Mouse (Mus musculus): ENCODE results near the gene Pcyox1. TPM values are rescaled to one million over a fixed set of nuclear protein-coding genes. Genes with fewer than 3 reads are reported as not detected.
"Not testable (repeated sequence)": the region's sequence is repeated elsewhere in the genome, so short reads cannot be mapped to it uniquely, and the experiment has no call there.

Gene Pcyox1
- polyA plus RNA-seq, 1 experiment: 0.46 TPM

- Histone ChIP-seq H3K4me1 (ENCODE audit: control insufficient read depth) (peaks cover 4% of the 10 kb centered on the region), H3K27me3 (ENCODE audit: control insufficient read depth) (no peaks in the 10 kb centered on the region), H3K9me3 (ENCODE audit: control insufficient read depth, low read length) (no peaks in the 10 kb centered on the region), H3K4me3 (replicated peaks) (no peak overlapping the region), H3K36me3 (ENCODE audit: control insufficient read depth) (peaks cover 49% of the 10 kb centered on the region)
- TF ChIP-seq TAL1 (IDR thresholded peaks at IDR 0.05; ENCODE audit: low read length) (no peak), GATA1 (IDR thresholded peaks at IDR 0.05; ENCODE audit: low read length) (no peak)
These were observed 8.5 kb downstream of the Pcyox1 start for GRCm38 (mm10) chr6:86388461-86388860.

GRCm38 (mm10) chr6:86387313-86387712, 9.6 kb downstream of the Pcyox1 start:
- TF ChIP-seq GATA1 (IDR thresholded peaks at IDR 0.05; ENCODE audit: low read length) (no peak), TAL1 (IDR thresholded peaks at IDR 0.05; ENCODE audit: low read length) (no peak)
- no peaks in the 10 kb centered on the region for H3K9me3 ChIP-seq (ENCODE audit: control insufficient read depth, low read length)
- H3K4me3 ChIP-seq (replicated peaks): no peak overlapping the region
- peaks cover 47% of the 10 kb centered on the region for H3K36me3 ChIP-seq (ENCODE audit: control insufficient read depth)
- no peaks in the 10 kb centered on the region for H3K27me3 ChIP-seq (ENCODE audit: control insufficient read depth)
- H3K4me1 ChIP-seq (ENCODE audit: control insufficient read depth): peaks cover 4% of the 10 kb centered on the region

- H3K9me3 ChIP-seq (ENCODE audit: control insufficient read depth, low read length): no peaks in the 10 kb centered on the region
- peaks cover 4% of the 10 kb centered on the region for H3K4me1 ChIP-seq (ENCODE audit: control insufficient read depth)
- peaks cover 31% of the 10 kb centered on the region for H3K36me3 ChIP-seq (ENCODE audit: control insufficient read depth)
- no peak overlapping the region for H3K4me3 ChIP-seq (replicated peaks)
- no peaks in the 10 kb centered on the region for H3K27me3 ChIP-seq (ENCODE audit: control insufficient read depth)
- TF ChIP-seq TAL1 (IDR thresholded peaks at IDR 0.05; ENCODE audit: low read length): no peak
- TF ChIP-seq GATA1 (IDR thresholded peaks at IDR 0.05; ENCODE audit: low read length): no peak
These were observed 11.4 kb downstream of the Pcyox1 start for GRCm38 (mm10) chr6:86385362-86386104.

GRCm38 (mm10) chr6:86384692-86385091, 12.3 kb downstream of the Pcyox1 start:
- no peak overlapping the region for H3K4me3 ChIP-seq (replicated peaks)
- peaks cover 29% of the 10 kb centered on the region for H3K36me3 ChIP-seq (ENCODE audit: control insufficient read depth)

GRCm38 (mm10) chr6:86383370-86383769, 13.6 kb downstream of the Pcyox1 start:
- TF ChIP-seq TAL1 (IDR thresholded peaks at IDR 0.05; ENCODE audit: low read length) (no peak), GATA1 (IDR thresholded peaks at IDR 0.05; ENCODE audit: low read length) (no peak)
- Histone ChIP-seq H3K9me3 (ENCODE audit: control insufficient read depth, low read length) (no peaks in the 10 kb centered on the region), H3K27me3 (ENCODE audit: control insufficient read depth) (no peaks in the 10 kb centered on the region), H3K4me1 (ENCODE audit: control insufficient read depth) (peaks cover 4% of the 10 kb centered on the region), H3K4me3 (replicated peaks) (no peak overlapping the region), H3K36me3 (ENCODE audit: control insufficient read depth) (peaks cover 31% of the 10 kb centered on the region)

More at GRCm38 (mm10) chr6:86384692-86385091, 12.3 kb downstream of the Pcyox1 start:
- no peak for TF ChIP-seq GATA1 (IDR thresholded peaks at IDR 0.05; ENCODE audit: low read length)
- no peak for TF ChIP-seq TAL1 (IDR thresholded peaks at IDR 0.05; ENCODE audit: low read length)
- Histone ChIP-seq H3K27me3 (ENCODE audit: control insufficient read depth) (no peaks in the 10 kb centered on the region), H3K4me1 (ENCODE audit: control insufficient read depth) (peaks cover 4% of the 10 kb centered on the region), H3K9me3 (ENCODE audit: control insufficient read depth, low read length) (no peaks in the 10 kb centered on the region)

- Histone ChIP-seq H3K36me3 (ENCODE audit: control insufficient read depth) (peaks cover 34% of the 10 kb centered on the region), H3K4me1 (ENCODE audit: control insufficient read depth) (peaks cover 4% of the 10 kb centered on the region), H3K9me3 (ENCODE audit: control insufficient read depth, low read length) (no peaks in the 10 kb centered on the region), H3K27me3 (ENCODE audit: control insufficient read depth) (no peaks in the 10 kb centered on the region), H3K4me3 (replicated peaks) (no peak overlapping the region)
- TF ChIP-seq GATA1 (IDR thresholded peaks at IDR 0.05; ENCODE audit: low read length) (no peak), TAL1 (IDR thresholded peaks at IDR 0.05; ENCODE audit: low read length) (no peak)
These were observed 14.4 kb downstream of the Pcyox1 start for GRCm38 (mm10) chr6:86382551-86382950.

- H3K36me3 ChIP-seq (ENCODE audit: control insufficient read depth): peaks cover 51% of the 10 kb centered on the region
- H3K9me3 ChIP-seq (ENCODE audit: control insufficient read depth, low read length); H3K4me1 ChIP-seq (ENCODE audit: control insufficient read depth); H3K27me3 ChIP-seq (ENCODE audit: control insufficient read depth); H3K4me3 ChIP-seq (replicated peaks): not testable (repeated sequence)
These were observed 16.8 kb downstream of the Pcyox1 start for GRCm38 (mm10) chr6:86380112-86380511.

GRCm38 (mm10) chr6:86378341-86378740, 18.6 kb downstream of the Pcyox1 start:
- peaks cover 66% of the 10 kb centered on the region for H3K36me3 ChIP-seq (ENCODE audit: control insufficient read depth)
- H3K27me3 ChIP-seq (ENCODE audit: control insufficient read depth): no peaks in the 10 kb centered on the region
- H3K9me3 ChIP-seq (ENCODE audit: control insufficient read depth, low read length): no peaks in the 10 kb centered on the region
- H3K4me3 ChIP-seq (replicated peaks): no peak overlapping the region
- no peak for TF ChIP-seq GATA1 (IDR thresholded peaks at IDR 0.05; ENCODE audit: low read length)
- TF ChIP-seq TAL1 (IDR thresholded peaks at IDR 0.05; ENCODE audit: low read length): no peak
- H3K4me1 ChIP-seq (ENCODE audit: control insufficient read depth): peaks cover 4% of the 10 kb centered on the region

GRCm38 (mm10) chr6:86373556-86373955, 23.4 kb downstream of the Pcyox1 start:
- Histone ChIP-seq H3K4me1 (ENCODE audit: control insufficient read depth) (peaks cover 30% of the 10 kb centered on the region), H3K4me3 (replicated peaks) (no peak overlapping the region), H3K36me3 (ENCODE audit: control insufficient read depth) (peaks cover 52% of the 10 kb centered on the region), H3K9me3 (ENCODE audit: control insufficient read depth, low read length) (no peaks in the 10 kb centered on the region), H3K27me3 (ENCODE audit: control insufficient read depth) (no peaks in the 10 kb centered on the region)
- no peak for TF ChIP-seq TAL1 (IDR thresholded peaks at IDR 0.05; ENCODE audit: low read length)
- TF ChIP-seq GATA1 (IDR thresholded peaks at IDR 0.05; ENCODE audit: low read length): no peak

Data from erythroblast, embryonic 14.5 days (primary cell).